Mouse (Mus musculus): Measurements from ENCODE around the gene Eme1.

Eme1 gene

DNA sequence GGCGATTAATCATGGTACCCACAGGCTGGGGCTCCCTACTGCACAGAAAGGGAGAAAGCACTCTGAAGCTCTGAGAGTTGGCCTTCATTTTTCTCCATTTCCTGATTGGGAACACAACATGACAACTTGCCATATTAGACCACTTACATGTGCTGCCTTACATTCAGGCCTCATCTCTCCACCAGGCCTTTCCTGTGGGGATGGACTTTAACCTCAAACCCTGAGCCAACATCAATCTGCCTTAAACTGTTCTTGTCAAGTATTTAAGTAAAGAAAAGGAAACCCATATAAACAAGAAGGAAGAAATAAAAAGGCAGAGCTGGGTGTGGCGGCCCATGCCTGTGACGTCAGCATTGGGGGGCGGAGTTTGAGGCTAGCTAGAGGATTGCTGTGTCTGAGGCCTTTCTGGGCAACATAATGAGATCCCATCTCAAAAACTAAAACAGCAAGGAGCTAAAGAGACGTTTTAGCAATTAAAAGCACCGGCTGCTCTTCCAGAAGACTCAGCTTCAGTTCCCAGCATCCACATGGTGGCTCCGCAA, 57.4 kb downstream of the Eme1 start:
- peak; percentile 79 for DNase-seq
